Mouse (Mus musculus): ENCODE results near the gene Alg2. TPM values are rescaled to one million over a fixed set of nuclear protein-coding genes. Genes with fewer than 3 reads are reported as not detected.
A peak's percentile ranks its signal among the peaks of the same experiment; 100 is the strongest.

Alg2 gene
- total RNA-seq, 2 experiments from 2014 or later, result 18.8 to 37.3 TPM

DNA sequence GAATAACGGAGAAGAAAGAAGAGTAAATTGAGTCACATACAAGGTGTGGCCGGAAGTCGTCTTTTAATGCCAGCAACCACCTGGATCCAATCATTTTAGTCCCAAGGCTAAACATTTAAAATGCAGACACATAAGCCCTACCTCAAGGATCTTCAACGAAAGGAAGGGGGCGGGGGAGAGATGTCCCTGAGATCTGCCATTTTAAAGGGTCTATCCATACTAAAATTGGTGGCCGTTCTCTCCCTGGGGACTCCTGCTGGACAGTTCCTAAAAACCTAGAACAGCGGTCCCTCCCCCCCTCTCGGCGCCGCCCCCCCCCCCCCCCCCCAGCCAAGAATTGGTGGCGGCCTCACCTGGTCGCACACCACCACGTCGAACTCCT lies 556 bp downstream of the Alg2 start:
- peak; percentile 21 for ATAC-seq (replicated peaks; ENCODE audit: poor library complexity, severe bottlenecking)

DNA sequence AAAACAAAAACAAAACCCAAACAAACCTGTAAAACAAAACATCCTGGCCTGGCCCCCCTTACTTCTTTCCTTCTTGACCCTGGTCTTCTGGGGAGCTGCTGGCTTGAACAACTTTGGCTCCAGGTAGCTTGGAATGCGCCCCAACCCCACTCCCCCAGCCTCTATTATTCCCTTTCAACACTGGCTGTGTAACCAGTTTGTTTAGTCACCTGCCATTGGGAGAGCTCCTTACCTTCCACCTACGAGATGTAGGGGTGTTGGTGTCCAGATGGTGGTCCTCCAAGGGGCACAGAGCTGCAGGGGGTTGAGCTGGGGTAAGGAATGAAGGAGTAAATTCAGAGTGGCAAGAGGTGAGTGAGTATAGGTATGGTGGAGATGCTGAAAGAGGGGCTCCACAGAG lies 6.9 kb downstream of the Alg2 start:
- ATAC-seq (replicated peaks; ENCODE audit: poor library complexity, severe bottlenecking), result no peak

DNA sequence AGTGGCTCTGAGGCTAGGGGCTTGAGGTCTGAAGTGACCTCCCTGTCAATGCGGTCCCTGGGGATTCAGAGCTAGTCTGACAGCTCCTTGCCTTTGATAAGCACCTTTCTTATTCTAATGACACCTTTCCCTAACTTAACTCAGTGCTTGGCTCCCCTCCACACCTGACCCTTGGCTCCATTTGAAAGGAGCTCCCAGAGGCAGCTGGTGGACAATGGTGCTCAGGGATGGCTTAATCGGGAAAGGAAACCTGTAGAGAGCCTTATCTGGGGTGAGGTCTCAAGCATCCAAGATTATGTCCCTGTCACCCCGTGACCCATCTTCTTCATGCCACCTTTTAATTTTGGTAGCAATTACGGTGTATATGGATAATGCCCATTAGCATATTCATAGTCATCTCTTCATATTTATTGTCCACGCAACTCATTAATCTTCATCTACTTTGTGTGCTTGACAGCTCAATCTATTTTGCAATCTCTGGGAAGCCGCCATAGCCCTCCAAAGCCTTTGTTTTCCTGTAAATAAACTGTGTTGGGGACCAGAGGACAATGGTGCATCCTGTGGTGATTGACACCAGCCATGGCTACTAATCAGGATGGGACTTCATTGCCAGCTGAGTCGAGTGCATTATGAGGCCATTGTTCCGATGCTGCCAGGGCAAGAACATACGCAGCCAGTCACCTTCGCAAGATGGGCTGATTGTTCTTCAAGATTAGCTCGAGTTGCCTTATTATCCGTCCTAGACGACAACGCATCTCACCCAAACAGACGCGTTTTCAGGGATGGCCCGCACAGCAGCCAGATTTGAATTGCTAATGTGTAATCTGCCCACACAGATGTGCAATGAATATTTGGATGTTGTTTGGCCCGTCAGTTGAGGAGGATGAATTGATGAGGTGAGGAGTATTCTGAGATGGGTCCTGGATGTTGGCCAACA lies 24.3 kb downstream of the Alg2 start:
- ATAC-seq (replicated peaks; ENCODE audit: poor library complexity, severe bottlenecking), result no peak

DNA sequence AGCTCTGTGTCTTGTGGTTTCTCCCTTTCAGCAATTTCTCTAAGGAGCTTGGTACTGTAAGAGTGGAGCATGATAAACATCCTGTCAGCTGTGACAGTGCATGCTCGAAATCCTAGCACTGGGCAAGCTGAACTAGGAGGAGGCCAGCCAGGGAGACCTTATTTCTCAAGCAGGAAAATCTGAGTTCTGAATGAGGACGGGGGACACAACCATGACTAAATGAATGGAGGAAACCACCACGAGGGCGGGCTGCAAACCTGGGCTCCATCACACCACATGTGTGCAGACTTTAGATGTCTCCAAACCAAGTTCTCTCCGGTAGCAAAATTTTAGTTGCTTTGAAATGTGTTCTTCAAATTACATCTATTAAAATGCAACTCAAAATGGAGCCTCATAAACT lies 25.0 kb downstream of the Alg2 start:
- no peak for ATAC-seq (replicated peaks; ENCODE audit: poor library complexity, severe bottlenecking)

DNA sequence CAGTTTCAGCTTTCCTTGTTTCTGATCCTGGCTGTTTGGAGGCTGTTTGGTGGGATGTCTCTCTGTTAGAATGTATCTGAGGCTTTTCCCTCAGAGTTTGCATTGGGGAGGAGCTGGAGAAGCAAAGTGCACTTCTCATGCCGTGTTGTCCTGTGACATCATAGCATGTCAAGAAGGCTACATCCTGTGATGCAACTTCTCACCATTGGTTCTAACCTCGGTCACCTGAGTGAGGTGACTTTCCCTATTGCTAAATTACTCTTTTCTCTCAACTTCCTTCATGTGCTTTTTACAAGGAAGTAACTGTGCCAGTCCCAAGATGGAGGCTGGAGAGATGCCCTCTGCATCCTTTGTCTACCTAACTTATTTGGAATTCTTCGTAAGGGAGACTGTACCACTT lies 25.6 kb downstream of the Alg2 start:
- ATAC-seq (replicated peaks; ENCODE audit: poor library complexity, severe bottlenecking), result peak; percentile 40

DNA sequence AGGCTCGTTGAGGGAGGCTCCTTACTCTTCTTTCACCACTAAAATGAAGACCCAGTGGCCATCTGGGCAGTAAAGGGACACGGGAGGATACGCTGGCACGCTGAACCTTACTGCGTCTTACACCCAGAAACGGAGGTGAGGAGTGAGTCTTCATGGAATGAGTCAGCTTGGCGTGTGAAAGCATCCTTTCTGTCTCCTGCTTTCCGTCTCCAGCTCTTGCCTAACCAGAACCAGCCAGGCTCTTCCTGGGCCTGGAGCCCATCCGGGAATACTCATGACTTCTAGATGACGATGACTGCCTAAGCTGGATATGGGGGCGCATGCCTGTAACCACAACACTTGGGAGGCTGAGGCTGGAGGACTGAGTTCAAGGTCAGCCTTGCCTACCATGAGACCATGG lies 33.2 kb downstream of the Alg2 start:
- no peak for ATAC-seq (replicated peaks; ENCODE audit: poor library complexity, severe bottlenecking)

DNA sequence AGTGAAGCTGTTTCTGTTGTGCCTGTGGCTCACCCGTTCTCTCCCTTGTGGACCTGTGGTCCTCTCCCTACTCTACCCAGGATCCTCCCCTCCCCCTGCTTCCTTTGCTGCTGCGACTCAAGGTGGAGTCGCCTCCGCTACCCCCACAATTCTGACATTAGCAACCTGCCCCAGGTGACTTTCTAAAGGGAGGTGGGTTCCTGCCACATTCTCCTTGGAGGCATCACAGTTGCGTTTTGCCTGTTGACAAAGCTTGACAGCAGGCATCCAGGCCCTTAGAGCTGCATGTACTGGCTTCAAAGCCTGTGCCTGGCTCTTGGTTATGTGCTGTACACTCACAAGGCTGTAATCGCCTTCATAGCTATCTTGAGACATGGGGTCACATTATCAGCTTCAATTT lies 35.2 kb downstream of the Alg2 start:
- no peak for ATAC-seq (replicated peaks; ENCODE audit: poor library complexity, severe bottlenecking)

DNA sequence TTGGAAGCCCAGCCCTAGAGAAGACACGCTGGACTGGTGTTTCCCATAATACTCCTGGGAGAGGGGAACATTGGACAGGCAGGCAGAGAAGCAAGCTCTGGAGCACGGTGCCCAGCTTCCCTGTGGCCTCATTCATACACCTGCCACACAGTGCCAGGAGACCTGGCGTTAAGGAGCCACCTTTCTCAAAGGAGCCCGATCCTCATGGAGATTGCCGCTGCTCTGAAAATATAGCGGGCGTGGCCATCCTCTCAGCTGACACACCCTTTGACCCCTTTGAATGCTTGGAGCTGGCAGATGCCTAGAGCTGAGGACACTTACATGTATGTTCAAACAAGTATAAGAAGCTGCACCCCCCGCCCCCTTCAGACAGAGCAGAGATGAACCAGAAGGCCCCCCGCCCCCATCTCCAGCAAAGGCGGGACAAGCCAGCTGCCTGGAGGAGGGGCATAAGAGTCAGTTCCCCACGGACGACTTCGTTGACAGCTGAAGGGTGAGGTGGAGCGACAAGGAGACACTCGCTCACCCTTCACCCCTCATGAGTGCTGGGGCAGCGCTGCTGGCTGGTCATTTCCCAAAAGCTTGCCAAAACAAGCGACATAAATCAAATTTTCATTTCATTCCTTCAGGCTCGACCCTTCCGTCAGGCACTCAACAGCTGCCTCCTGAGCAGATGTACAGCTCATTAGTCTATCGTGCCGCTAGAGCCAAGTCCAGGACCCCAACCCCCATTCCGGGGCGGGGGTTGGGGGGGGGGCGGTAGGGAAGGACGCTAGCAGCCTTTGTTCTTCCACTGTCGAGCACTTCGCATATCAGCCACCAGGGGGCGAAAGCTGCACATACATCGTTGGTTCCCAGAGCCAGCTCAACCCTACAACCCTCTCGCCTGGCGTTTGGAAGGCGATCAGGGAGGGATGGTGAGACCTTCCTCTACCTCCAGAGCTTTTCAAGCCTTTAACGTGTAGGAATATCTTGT lies 36.5 kb downstream of the Alg2 start:
- peak; percentile 85 for ATAC-seq (replicated peaks; ENCODE audit: poor library complexity, severe bottlenecking)

DNA sequence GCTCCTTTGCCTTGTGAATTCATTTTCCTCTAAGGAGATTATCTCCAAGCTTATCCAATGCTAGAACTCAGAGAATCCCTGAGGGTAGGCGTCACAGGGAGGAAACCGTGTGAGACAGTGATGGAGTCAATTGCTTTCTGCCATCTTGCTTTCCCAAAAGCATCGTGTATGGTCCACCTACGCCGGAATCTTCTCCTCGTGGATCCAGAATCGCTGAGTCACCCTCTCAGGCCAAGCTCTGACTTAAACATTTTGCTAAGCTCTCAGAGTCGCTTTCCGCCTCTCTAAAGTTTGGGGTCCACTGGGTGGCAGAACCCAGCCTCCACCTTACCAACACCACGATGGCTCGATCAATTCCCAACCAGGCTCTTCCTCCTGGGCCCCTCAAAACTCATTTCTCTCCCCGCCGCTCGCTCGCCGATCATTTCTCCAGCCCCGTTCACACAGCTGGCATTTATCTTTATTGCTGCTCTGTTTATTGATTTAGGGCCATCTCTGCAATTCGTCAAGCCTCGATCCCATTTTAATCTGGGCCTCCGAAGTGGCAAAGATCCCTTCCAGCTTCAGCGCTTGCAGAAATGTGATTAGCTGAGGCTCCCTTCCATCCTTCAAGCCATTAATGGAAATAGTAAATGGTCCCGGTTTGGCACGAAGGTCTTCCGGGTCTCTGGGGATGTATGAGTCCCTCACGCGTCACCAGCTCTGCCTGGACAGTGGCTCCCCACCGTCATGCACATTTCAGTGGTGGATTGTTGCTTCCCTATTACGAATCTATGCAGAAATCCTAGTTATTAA lies 38.4 kb downstream of the Alg2 start:
- no peak for ATAC-seq (replicated peaks; ENCODE audit: poor library complexity, severe bottlenecking)

DNA sequence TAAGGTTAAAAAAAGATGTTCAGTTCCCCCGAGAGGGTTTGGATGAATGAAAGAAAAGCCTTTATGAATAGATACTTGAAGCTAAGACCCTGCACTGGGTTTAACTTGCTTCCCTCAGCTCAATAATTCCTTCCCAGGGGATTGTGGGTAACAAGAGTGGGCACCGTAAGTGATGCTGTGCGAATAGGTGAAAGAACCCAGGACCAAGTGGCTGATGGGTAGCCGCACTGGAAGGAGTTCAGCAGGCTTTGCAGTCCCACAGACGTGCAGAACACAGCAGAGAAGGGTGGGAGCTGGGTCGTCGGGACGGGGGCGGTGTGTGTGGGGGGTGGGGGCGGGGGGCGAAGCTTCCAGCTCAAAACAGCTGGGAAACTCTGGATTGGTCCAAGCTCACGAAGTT lies 39.0 kb downstream of the Alg2 start:
- ATAC-seq (replicated peaks; ENCODE audit: poor library complexity, severe bottlenecking), result no peak

DNA sequence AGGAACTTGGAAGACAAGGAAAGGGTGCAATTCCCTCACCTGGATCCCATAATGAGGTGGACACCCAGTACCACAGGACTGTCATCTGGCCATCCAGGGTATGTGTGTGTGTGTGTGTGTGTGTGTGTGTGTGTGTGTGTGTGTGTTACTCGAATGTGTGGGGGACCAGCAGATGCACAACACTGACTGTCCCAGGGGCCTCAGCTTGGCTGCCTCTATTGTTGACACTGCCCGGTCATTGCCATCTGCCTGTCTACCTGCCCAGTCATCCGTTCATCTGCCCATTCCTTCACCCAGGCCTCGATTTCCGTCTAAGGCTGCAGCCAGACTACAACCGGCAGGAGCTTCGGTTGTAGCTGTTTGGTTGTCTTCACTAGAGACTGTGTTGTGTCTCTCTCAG lies 41.4 kb downstream of the Alg2 start:
- ATAC-seq (replicated peaks; ENCODE audit: poor library complexity, severe bottlenecking), result no peak

DNA sequence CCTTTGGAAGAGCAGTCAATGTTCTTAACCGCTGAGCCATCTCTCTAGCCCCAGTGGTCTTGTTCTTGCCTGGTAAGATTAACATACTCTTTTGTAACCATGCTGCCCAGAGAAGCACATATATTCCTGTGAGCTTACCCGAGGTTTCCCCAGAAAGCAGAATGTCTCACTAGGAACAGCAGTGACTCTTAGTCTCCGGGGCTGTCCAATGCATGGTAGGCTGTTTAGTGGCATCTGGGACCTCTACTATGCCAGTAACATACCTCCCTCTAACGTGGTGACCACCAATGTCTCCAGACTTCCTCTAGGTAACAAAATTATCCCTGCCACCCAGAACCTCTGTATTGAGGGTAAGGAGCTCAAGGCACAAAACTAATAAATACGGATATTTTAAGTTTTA lies 43.1 kb downstream of the Alg2 start:
- no peak for ATAC-seq (replicated peaks; ENCODE audit: poor library complexity, severe bottlenecking)

DNA sequence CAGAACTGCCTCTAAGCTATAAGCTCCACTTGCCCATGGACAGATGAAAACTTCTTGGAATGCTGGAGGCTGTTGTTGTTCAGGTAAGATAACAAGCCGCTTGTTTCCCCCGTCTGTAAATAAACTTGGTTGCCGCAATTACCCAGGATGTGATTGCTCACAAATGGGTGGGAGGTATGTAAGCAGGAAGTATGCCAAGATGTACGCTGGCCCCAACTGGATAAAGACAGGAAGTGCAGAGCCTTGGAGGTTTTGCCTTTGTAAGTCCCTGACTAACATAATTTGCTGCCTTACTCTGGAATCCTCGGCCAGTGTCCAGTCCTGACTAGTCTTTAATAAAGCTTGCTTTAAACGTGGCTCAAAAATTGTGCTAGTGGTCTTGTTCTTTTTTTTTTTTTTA lies 43.6 kb downstream of the Alg2 start:
- 0 out of 2 replicates have a peak, but pooled peaks have one; percentile 44 for ATAC-seq (replicated peaks; ENCODE audit: poor library complexity, severe bottlenecking)

DNA sequence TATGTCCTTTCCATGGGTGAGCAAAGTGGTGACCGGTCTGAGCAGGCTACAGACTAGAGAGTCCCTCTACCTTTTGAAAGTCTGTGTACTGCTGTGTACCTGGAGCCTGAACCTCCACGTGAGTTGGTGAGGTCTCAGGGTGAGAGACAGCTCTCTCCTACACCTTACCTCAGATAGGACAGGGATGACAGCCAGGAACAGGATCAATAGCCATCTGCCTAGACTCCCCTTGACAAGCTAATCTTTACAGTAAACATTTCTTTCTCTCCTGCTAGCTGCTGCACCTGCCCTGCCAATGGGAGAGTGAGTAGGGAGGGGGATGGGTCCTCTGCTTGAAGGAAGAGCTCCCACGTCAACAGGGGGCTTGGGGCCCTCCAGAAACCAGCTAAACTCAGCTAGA lies 46.5 kb downstream of the Alg2 start:
- ATAC-seq (replicated peaks; ENCODE audit: poor library complexity, severe bottlenecking), result no peak

DNA sequence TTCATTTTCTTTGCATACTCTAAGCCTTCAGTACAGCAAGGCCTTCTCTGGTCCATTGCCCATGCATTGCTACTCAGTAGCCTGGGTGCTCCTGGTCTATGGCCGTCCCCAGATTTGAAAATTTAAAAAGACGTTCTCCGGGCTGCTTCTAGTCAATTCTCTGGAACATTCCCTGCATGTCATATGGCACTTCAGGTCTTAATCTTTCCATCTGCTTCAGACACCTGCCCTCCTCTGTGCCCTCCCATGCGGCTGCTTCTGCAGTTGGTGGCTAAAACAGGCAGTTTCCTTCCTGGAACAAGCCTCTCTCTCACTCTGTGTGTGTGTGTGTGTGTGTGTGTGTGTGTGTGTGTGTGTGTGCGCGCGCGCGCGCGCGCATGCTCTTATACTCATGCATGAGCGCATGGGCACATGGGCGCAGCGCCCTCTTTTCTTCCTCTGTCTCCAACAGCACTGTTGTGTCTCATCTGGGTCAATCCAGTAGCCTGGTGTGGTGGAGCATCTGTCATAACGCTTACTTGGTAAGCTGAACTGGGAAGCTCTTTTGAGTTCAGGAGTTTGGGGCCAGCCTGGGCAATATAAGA lies 48.8 kb downstream of the Alg2 start:
- no peak for ATAC-seq (replicated peaks; ENCODE audit: poor library complexity, severe bottlenecking)

DNA sequence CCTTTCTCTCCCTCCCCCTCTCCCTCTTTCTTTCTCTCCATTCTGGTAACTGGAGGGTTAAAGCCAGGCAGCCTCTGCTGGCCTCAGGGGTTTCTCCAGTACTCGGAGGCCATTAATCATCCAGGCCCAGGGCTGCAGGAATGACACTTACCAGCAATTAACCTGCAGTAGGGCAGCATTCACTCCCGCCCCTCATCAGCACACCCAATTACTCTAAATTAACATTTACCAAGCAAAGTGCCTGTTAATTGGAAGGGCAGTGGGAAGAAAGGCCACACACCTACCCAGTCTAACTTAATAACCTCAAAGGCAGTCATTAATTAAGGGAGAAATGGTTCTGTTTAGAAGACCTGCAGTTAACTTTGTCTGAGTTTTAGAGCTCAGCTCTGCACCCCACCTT lies 49.8 kb downstream of the Alg2 start:
- ATAC-seq (replicated peaks; ENCODE audit: poor library complexity, severe bottlenecking), result no peak

DNA sequence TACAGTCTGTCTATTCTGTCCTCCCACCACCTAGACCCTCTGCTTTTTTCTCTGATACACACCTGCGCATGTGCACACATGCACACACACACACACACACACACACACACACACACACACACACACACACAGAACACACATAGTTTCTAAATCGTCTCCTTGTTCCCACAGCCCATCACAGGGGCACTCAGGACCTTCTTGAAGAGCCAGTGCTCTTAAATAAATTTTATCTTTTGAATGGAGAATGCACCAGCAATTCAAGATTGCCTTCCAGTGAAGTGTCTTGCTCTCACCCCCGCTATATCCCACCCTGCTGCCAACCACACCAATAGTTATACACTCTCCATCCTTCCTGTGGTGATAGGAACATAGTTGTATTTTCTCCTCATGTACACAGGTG lies 51.2 kb downstream of the Alg2 start:
- no peak for ATAC-seq (replicated peaks; ENCODE audit: poor library complexity, severe bottlenecking)

DNA sequence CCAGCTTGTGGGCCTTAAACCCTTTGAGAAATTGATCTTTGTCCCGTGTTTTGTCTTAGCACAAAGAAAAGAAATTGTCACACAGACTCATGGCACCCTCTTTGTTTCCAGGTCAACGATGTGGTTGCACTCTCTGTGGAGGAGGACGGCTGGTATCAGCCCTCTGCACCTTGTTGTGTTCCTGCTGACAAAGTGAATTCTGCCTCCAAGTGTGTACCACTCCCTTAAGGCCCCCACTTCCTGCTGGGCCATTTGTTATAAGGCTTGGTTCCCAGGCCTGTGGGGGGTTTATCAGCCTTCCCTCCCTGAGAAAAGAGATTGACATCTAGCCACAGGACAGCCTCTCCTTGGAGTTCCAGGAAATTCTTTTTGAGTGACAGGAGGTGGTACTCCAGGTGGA lies 51.9 kb downstream of the Alg2 start:
- ATAC-seq (replicated peaks; ENCODE audit: poor library complexity, severe bottlenecking), result no peak

DNA sequence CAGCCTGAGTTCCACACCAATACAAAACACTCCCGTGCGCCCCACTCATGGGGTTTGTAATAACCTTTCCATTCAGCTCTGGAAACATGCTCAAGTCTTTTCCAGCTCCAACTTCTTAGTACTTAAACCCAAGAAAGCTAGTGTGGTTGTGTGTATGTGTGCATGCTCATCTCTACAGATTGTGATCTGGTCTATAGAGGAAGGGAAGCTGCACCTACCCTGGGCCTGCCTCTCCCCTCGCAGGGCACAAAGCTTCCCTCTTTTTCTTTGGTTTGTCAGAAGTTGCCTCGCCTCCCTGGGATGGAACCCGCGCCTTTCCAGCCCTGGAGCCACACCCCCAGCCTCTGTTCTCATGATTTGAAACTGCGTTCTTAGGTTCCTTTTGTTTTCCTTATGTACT lies 53.9 kb downstream of the Alg2 start:
- ATAC-seq (replicated peaks; ENCODE audit: poor library complexity, severe bottlenecking), result no peak

Data from granulocyte monocyte progenitor cell, adult 5-6 weeks (primary cell).